ENCODE assay signal across 8 mouse cellular contexts in the genomic region with DNA sequence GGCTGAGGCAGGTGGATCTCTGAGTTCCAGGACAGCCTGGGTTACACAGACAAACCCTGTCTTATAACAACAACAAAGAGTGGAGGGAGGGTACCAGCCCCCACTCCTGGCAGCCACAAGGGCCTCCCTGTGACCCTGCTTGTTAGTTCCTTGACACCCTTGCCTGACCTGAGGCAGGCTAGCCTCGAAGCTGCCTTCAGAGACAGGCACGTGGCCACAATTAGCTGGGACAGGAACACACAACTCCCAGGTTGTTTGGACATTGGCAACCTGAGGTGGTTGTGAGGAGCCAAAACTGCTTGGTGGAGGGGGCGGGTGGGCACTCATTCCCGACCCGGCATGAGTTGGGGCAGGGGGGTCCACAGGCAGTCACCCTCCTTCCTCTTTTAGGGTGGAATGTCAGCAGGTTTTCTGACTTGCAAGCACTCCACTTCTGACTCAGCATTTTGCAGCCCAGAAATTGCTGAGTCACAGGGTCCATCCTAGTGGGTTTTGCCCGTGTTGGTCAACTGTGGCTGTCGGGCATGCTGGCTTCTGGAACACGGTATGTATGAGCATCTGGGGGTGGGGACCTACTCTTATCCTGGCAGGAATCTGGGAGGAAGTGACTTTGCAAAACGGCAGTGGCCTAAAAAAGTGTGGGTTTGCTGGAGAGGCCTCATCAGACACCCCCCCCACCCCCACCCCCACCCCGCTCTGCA. TPM values are rescaled to one million over a fixed set of nuclear protein-coding genes. Genes with fewer than 3 reads are reported as not detected.
A peak's percentile ranks its signal among the peaks of the same experiment; 100 is the strongest.
DNase-seq lines count a peak whose midpoint lies in the region; ATAC-seq and TF ChIP-seq lines count a peak whose summit lies in the region.
"Had no signal": no experiment of that assay in that cellular context is flagged by ENCODE, and none has a peak within 500 bp of the region (broad histone marks: within the 10 kb centered on the region; RNA-seq: fewer than 3 reads in every experiment).

No protein-coding gene starts in this region.

- no peak overlapping the region for H3K9ac ChIP-seq in kidney, embryonic 15.5 days
- no peak overlapping the region for H3K9ac ChIP-seq in lung, postnatal 0 days (replicated peaks; ENCODE audit: low read depth)
- H3K9ac ChIP-seq: midbrain, embryonic 12.5 days had no signal

- H3K9me3 ChIP-seq in kidney, embryonic 15.5 days (replicated peaks): no peaks in the 10 kb centered on the region
- no peaks in the 10 kb centered on the region for H3K9me3 ChIP-seq in G1E (replicated peaks)
- H3K9me3 ChIP-seq in lung, postnatal 0 days (ENCODE audit: low read length): no peaks in the 10 kb centered on the region
- H3K9me3 ChIP-seq: midbrain, embryonic 12.5 days had no signal

- no peak overlapping the region for H3K4me2 ChIP-seq in kidney, embryonic 15.5 days
- H3K4me2 ChIP-seq in lung, postnatal 0 days (replicated peaks; ENCODE audit: low read depth, low read length): no peak overlapping the region
- H3K4me2 ChIP-seq: midbrain, embryonic 12.5 days had no signal

- peaks cover 11% of the 10 kb centered on the region; the same call in 1 of the 2 replicates for H3K36me3 ChIP-seq in kidney, embryonic 15.5 days
- peaks cover 58% of the 10 kb centered on the region for H3K36me3 ChIP-seq in G1E (replicated peaks)
- H3K36me3 ChIP-seq in lung, postnatal 0 days (ENCODE audit: insufficient read depth, low read length): no peaks in the 10 kb centered on the region

- H3K4me1 ChIP-seq in kidney, embryonic 15.5 days: peaks cover 63% of the 10 kb centered on the region
- H3K4me1 ChIP-seq in G1E (ENCODE audit: insufficient read depth, low read depth, low read length): peaks cover 76% of the 10 kb centered on the region
- H3K4me1 ChIP-seq in lung, postnatal 0 days (ENCODE audit: insufficient read depth, low read depth, low read length): peaks cover 20% of the 10 kb centered on the region

- H3K27ac ChIP-seq in kidney, embryonic 15.5 days: no peak overlapping the region
- H3K27ac ChIP-seq in lung, postnatal 0 days (ENCODE audit: low read length): no peak overlapping the region
- H3K27ac ChIP-seq: midbrain, embryonic 12.5 days had no signal

- TF ChIP-seq EP300 in lung, postnatal 0 days (IDR thresholded peaks at IDR 0.05): no peak

- WGBS in kidney, embryonic 15.5 days: 74% methylated on average over 10 of the region's 10 CpGs
- WGBS in lung, postnatal 0 days: 49% methylated on average over 9 of the region's 10 CpGs

- ATAC-seq in kidney, embryonic 15.5 days (replicated peaks; ENCODE audit: low FRiP score): no peak
- peak; percentile 52 for ATAC-seq in G1E (ENCODE audit: extremely low read depth, insufficient number of reproducible peaks, low FRiP score, poor library complexity, severe bottlenecking)
- no peak for ATAC-seq in lung, postnatal 0 days

- H3K4me3 ChIP-seq in kidney, embryonic 15.5 days (replicated peaks): no peak overlapping the region
- peak overlapping the region; percentile 95 for H3K4me3 ChIP-seq in G1E (ENCODE audit: low read depth, low read length)
- H3K4me3 ChIP-seq in lung, postnatal 0 days (ENCODE audit: low read depth, low read length): no peak overlapping the region
- H3K4me3 ChIP-seq: midbrain, embryonic 12.5 days had no signal

- peak; percentile 49 for DNase-seq in kidney, postnatal 10 days
- peak; percentile 70 for DNase-seq in G1E (ENCODE audit: low spot score)
- peak; percentile 64 for DNase-seq in c-Kit-positive CD71-negative TER-119-negative erythroid progenitor cells, embryonic 14.5 days (ENCODE audit: low read depth)
- DNase-seq in lung, postnatal 0 days (ENCODE audit: low spot score): peak; percentile 58
- no peak for DNase-seq in gastrocnemius, postnatal 10 days
- DNase-seq in testis, postnatal 10 days (ENCODE audit: low spot score): no peak

- no peak for TF ChIP-seq CTCF in G1E (IDR thresholded peaks at IDR 0.05; ENCODE audit: low read depth, low read length)
- TF ChIP-seq CTCF in lung, postnatal 0 days (IDR thresholded peaks at IDR 0.05): no peak

- H3K27me3 ChIP-seq in kidney, embryonic 15.5 days: peaks cover 6% of the 10 kb centered on the region; the same call in 1 of the 2 replicates
- no peaks in the 10 kb centered on the region for H3K27me3 ChIP-seq in G1E (ENCODE audit: insufficient read depth, low read length)
- H3K27me3 ChIP-seq in lung, postnatal 0 days (replicated peaks; ENCODE audit: insufficient read depth, low read length): no peaks in the 10 kb centered on the region

RNA-seq across cellular contexts. Expression of a gene that starts 8.2 kb away (rescaled TPM):
- 57.5 and 58.8 TPM in 2 replicates for polyA plus RNA-seq in kidney, embryonic 15.5 days (2015; fragmentation: Nextera tagmentation; extraction: Ambion mirVana)
- 210 and 256 TPM in 2 replicates for total RNA-seq in G1E (2014; fragmentation: Nextera tagmentation)
- 108 and 116 TPM in 2 replicates for total RNA-seq in G1E (2017)
- polyA plus RNA-seq in G1E (2012): 113 and 125 TPM in 2 replicates
- polyA plus RNA-seq in lung, postnatal 0 days (2015; fragmentation: Nextera tagmentation; extraction: Ambion mirVana): 69.5 and 75.7 TPM in 2 replicates
- total RNA-seq in gastrocnemius, postnatal 10 days (2021): 10 to 100 TPM; 34.5 to 42.6 TPM

RNA-seq across cellular contexts. Expression of a gene that starts 18.8 kb away (rescaled TPM):
- polyA plus RNA-seq in kidney, embryonic 15.5 days (2015; fragmentation: Nextera tagmentation; extraction: Ambion mirVana): 23.0 and 29.7 TPM in 2 replicates
- total RNA-seq in G1E (2014; fragmentation: Nextera tagmentation) (not detected in 2 replicates), G1E (2017) (under 0.01 and 0.05 TPM in 2 replicates)
- polyA plus RNA-seq in G1E (2012): 0.23 and 0.25 TPM in 2 replicates
- polyA plus RNA-seq in lung, postnatal 0 days (2015; fragmentation: Nextera tagmentation; extraction: Ambion mirVana): 18.7 and 25.5 TPM in 2 replicates
- total RNA-seq in gastrocnemius, postnatal 10 days (2021): 1 to 10 TPM; 7.4 to 8.5 TPM

RNA-seq across cellular contexts. Expression of a gene that starts 55.4 kb away (rescaled TPM):
- 0.36 and 0.85 TPM in 2 replicates for polyA plus RNA-seq in kidney, embryonic 15.5 days (2015; fragmentation: Nextera tagmentation; extraction: Ambion mirVana)
- not detected in 2 replicates for total RNA-seq in G1E (2014; fragmentation: Nextera tagmentation)
- total RNA-seq in G1E (2017): 0.05 and 0.17 TPM in 2 replicates
- not detected in 2 replicates for polyA plus RNA-seq in G1E (2012)
- 2.1 and 2.9 TPM in 2 replicates for polyA plus RNA-seq in lung, postnatal 0 days (2015; fragmentation: Nextera tagmentation; extraction: Ambion mirVana)
- under 1 TPM; 0.56 to 0.82 TPM for total RNA-seq in gastrocnemius, postnatal 10 days (2021)

RNA-seq across cellular contexts. Expression of a gene that starts 57.7 kb away (rescaled TPM):
- polyA plus RNA-seq in kidney, embryonic 15.5 days (2015; fragmentation: Nextera tagmentation; extraction: Ambion mirVana): 29.9 and 35.2 TPM in 2 replicates
- total RNA-seq in G1E (2014; fragmentation: Nextera tagmentation) (20.4 and 21.1 TPM in 2 replicates), G1E (2017) (3.0 and 3.9 TPM in 2 replicates)
- 117 and 164 TPM in 2 replicates for polyA plus RNA-seq in G1E (2012)
- 43.2 and 52.1 TPM in 2 replicates for polyA plus RNA-seq in lung, postnatal 0 days (2015; fragmentation: Nextera tagmentation; extraction: Ambion mirVana)
- total RNA-seq in gastrocnemius, postnatal 10 days (2021): 10 to 100 TPM; 24.5 to 40.3 TPM

Comparison
In these comparisons a context has a peak if more than half of its experiments do, and no peak if none do; other contexts are left out.
1. DNase-seq: peak in kidney, postnatal 10 days (single experiment), G1E (single experiment), c-Kit-positive CD71-negative TER-119-negative erythroid progenitor cells, embryonic 14.5 days (single experiment) and lung, postnatal 0 days (single experiment); none in gastrocnemius, postnatal 10 days (single experiment) and testis, postnatal 10 days (single experiment).
2. RNA of a gene that starts 18.8 kb away (polyA plus RNA-seq): 23.0 to 29.7 TPM in kidney, embryonic 15.5 days and 18.7 to 25.5 TPM in lung, postnatal 0 days; 0.23 to 0.25 TPM in G1E; every median in the first group is over 10 times any median in the second.